Mouse (Mus musculus): ENCODE results near the gene Ilk. TPM values are rescaled to one million over a fixed set of nuclear protein-coding genes. Genes with fewer than 3 reads are reported as not detected.

Ilk gene
- 182 and 227 TPM in 2 replicates for polyA plus RNA-seq (2014; fragmentation: Nextera tagmentation; extraction: Ambion mirVana)

DNA sequence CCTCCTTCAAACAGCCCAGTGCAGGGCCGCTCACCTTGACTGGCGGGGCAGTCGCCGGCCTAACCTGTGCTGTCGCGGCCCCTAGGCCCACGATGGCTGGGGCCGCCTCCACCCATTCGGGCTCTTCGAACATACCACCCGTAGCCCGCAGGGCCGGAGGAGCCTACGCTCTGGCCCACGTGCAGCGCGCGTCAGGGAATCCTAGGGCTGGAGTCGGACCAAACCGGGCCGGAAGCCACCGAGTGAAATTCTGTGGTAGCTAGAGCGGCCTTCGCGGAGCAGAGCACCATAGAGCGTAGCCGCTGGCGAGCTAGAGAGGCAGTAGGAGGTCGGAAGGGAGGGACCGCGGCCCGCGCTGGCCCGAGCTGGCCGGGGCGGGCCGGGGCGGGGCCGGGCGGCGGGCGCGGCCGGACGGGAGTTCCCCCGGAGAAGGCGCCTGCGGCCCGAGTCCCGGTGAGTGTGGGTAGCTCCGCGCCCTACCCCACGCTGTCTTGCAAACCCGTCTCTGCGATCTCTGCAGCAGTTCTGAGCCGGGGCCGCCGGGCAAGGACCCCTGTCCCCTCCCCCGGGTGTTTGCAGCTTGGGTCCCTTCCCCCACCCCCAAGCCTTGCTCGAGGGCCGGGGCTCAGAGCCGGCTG is at the start of gene Ilk:
Gene Ilk (plus strand): TSS at position 329 of the 638 bp plus-strand sequence.
- peak; percentile 97 for ATAC-seq (ENCODE audit: low read depth)
- no peaks in the 10 kb centered on the region for H3K9me3 ChIP-seq (ENCODE audit: control insufficient read depth, low read length)
- under 1% methylated on average over 54 of the region's 62 CpGs for WGBS
- H3K4me3 ChIP-seq (ENCODE audit: low read depth, low read length) = peak within 1 kb of the TSS; percentile 64
- H3K27me3 ChIP-seq (ENCODE audit: control insufficient read depth, insufficient read depth, low read length) = no peaks in the 10 kb centered on the region
- H3K36me3 ChIP-seq (ENCODE audit: control insufficient read depth, insufficient read depth, low read length) = peaks cover 23% of the 10 kb centered on the region
- peak within 1 kb of the TSS; percentile 92 for H3K4me2 ChIP-seq (ENCODE audit: low read depth, low read length)
- peak within 1 kb of the TSS; percentile 84 for H3K9ac ChIP-seq (replicated peaks; ENCODE audit: low read depth, low read length)
- H3K27ac ChIP-seq (ENCODE audit: low read depth, low read length) = peak within 1 kb of the TSS; percentile 72
- peaks cover 11% of the 10 kb centered on the region for H3K4me1 ChIP-seq (ENCODE audit: control insufficient read depth, insufficient read depth, low read length)

DNA sequence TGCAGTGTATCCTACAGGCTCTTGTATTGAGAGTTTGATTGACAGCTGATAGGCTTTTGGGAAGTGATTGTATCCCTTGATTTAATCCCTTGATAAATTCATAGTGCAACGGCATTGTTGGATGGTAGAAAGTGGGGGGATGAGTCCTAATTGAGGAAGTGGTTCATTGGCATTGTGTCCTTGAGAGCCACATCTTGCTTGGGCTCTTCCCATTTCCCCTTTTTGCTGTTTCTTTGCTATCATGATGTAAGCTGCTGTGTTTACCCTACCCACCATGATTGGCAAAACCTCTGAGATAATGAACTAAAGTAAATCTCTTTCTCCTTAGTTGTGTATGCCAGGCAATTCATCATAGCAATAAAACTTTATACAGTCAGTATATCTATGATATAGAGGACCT is 45.5 kb upstream of the Ilk start:
- no peaks in the 10 kb centered on the region for H3K9me3 ChIP-seq (ENCODE audit: control insufficient read depth, low read length)
- H3K9ac ChIP-seq (replicated peaks; ENCODE audit: low read depth, low read length) = no peak overlapping the region
- no peaks in the 10 kb centered on the region for H3K36me3 ChIP-seq (ENCODE audit: control insufficient read depth, insufficient read depth, low read length)
- 91% methylated on average over 1 of the region's 1 CpGs for WGBS
- no peak overlapping the region for H3K27ac ChIP-seq (ENCODE audit: low read depth, low read length)
- no peak for ATAC-seq (ENCODE audit: low read depth)
- no peaks in the 10 kb centered on the region for H3K27me3 ChIP-seq (ENCODE audit: control insufficient read depth, insufficient read depth, low read length)
- no peaks in the 10 kb centered on the region for H3K4me1 ChIP-seq (ENCODE audit: control insufficient read depth, insufficient read depth, low read length)
- H3K4me2 ChIP-seq (ENCODE audit: low read depth, low read length) = no peak overlapping the region
- H3K4me3 ChIP-seq (ENCODE audit: low read depth, low read length) = no peak overlapping the region

DNA sequence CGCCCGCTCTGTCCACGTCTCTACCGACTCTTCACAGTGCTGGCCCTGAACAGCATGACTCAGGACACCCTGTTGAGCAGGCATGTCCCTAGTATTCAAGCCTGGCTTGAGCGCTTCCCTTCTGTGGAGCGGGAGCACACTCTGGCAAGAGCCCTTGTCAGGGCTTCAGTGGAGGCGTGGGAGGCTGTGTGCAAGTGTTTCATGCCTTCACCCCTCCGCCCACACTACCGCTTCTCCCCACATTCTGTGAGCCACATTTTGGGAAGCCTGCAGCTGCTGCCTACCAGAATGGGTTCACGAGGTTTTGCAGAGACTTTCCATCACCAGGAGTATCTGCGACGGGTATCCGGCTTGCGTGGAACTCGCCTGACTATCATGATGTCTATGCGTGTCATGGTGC is 33.2 kb upstream of the Ilk start:
- no peaks in the 10 kb centered on the region for H3K27me3 ChIP-seq (ENCODE audit: control insufficient read depth, insufficient read depth, low read length)

DNA sequence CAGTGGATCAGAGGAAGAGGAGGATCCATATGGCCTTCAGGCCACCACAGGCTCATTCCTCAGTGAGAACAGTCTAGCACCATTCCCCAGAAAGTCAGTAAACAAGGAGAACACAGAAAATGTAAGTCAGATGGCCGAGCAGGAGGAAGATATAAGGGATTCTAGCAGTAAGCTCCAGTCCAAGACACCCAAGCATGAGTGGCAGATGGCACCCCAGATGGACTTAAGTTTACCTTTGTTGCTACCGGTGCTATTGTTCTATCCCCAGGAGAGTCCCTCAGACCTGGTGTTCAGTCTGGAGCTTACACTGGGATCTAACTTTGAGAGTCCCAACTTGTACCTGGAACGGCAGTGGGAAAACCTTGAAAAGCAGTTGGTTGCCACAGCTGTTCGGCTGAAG is 32.6 kb upstream of the Ilk start:
- Histone ChIP-seq H3K9ac (replicated peaks; ENCODE audit: low read depth, low read length) (no peak overlapping the region), H3K27ac (ENCODE audit: low read depth, low read length) (no peak overlapping the region), H3K4me3 (ENCODE audit: low read depth, low read length) (no peak overlapping the region)

More for the DNA sequence above, 33.2 kb upstream of the Ilk start:
- H3K27ac ChIP-seq (ENCODE audit: low read depth, low read length) = no peak overlapping the region
- H3K4me1 ChIP-seq (ENCODE audit: control insufficient read depth, insufficient read depth, low read length) = no peaks in the 10 kb centered on the region
- no peak overlapping the region for H3K4me2 ChIP-seq (ENCODE audit: low read depth, low read length)
- H3K9me3 ChIP-seq (ENCODE audit: control insufficient read depth, low read length) = no peaks in the 10 kb centered on the region
- H3K36me3 ChIP-seq (ENCODE audit: control insufficient read depth, insufficient read depth, low read length) = no peaks in the 10 kb centered on the region
- WGBS = 88% methylated on average over 16 of the region's 16 CpGs
- no peak overlapping the region for H3K4me3 ChIP-seq (ENCODE audit: low read depth, low read length)
- no peak for ATAC-seq (ENCODE audit: low read depth)
- H3K9ac ChIP-seq (replicated peaks; ENCODE audit: low read depth, low read length) = no peak overlapping the region

DNA sequence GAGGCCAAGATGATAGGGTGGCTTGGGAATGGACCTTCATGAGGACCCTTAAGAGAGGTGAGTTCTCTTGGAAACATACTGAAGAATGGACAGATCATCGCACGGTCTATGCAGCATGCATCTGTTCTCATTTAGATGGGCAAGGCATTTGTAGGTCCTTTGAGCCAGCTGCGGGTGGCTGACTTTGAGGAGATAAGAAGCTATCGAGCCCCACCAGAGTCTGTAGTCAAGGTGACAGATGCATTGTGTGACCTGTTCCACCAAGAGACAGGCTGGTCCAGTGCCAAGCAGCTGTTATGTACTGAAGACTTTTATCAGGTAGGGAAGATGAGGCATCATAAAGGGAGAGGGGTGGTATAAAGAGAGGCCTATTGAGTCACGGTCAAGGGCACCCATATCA is 27.7 kb upstream of the Ilk start:
- H3K27me3 ChIP-seq (ENCODE audit: control insufficient read depth, insufficient read depth, low read length) = no peaks in the 10 kb centered on the region
- H3K4me3 ChIP-seq (ENCODE audit: low read depth, low read length) = no peak overlapping the region
- no peak overlapping the region for H3K9ac ChIP-seq (replicated peaks; ENCODE audit: low read depth, low read length)
- no peak overlapping the region for H3K27ac ChIP-seq (ENCODE audit: low read depth, low read length)
- no peaks in the 10 kb centered on the region for H3K9me3 ChIP-seq (ENCODE audit: control insufficient read depth, low read length)
- no peak for ATAC-seq (ENCODE audit: low read depth)
- H3K36me3 ChIP-seq (ENCODE audit: control insufficient read depth, insufficient read depth, low read length) = no peaks in the 10 kb centered on the region
- H3K4me1 ChIP-seq (ENCODE audit: control insufficient read depth, insufficient read depth, low read length) = no peaks in the 10 kb centered on the region
- no peak overlapping the region for H3K4me2 ChIP-seq (ENCODE audit: low read depth, low read length)
- 95% methylated on average over 5 of the region's 5 CpGs for WGBS

More for the DNA sequence above, 32.6 kb upstream of the Ilk start:
- ATAC-seq (ENCODE audit: low read depth) = no peak
- Histone ChIP-seq H3K4me2 (ENCODE audit: low read depth, low read length) (no peak overlapping the region), H3K4me1 (ENCODE audit: control insufficient read depth, insufficient read depth, low read length) (no peaks in the 10 kb centered on the region), H3K9me3 (ENCODE audit: control insufficient read depth, low read length) (no peaks in the 10 kb centered on the region), H3K36me3 (ENCODE audit: control insufficient read depth, insufficient read depth, low read length) (no peaks in the 10 kb centered on the region), H3K27me3 (ENCODE audit: control insufficient read depth, insufficient read depth, low read length) (no peaks in the 10 kb centered on the region)
- WGBS = 85% methylated on average over 4 of the region's 4 CpGs

DNA sequence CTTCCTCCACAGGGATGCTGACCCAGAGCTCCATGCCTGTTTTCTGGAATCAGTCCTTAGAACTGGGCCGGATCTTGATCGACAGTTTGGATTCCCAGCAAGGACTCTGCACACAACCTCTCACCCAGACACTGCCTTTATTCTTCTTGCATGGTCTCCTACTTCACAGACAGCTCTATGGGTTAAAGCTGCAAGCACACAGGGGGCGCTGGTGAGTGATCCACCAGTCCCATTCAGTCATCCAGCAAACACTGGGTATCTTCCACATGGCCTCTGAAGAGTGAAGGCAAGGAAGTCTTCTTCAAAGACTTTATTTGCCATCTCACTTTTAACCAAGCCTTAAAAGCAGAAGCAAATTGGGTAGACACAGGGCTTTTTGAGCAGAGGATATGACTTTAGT is 21.0 kb upstream of the Ilk start:
- H3K4me1 ChIP-seq (ENCODE audit: control insufficient read depth, insufficient read depth, low read length) = no peaks in the 10 kb centered on the region
- H3K4me3 ChIP-seq (ENCODE audit: low read depth, low read length) = no peak overlapping the region
- 68% methylated on average over 3 of the region's 3 CpGs for WGBS
- H3K4me2 ChIP-seq (ENCODE audit: low read depth, low read length) = no peak overlapping the region
- H3K9me3 ChIP-seq (ENCODE audit: control insufficient read depth, low read length) = no peaks in the 10 kb centered on the region
- H3K27me3 ChIP-seq (ENCODE audit: control insufficient read depth, insufficient read depth, low read length) = no peaks in the 10 kb centered on the region
- ATAC-seq (ENCODE audit: low read depth) = no peak
- no peak overlapping the region for H3K27ac ChIP-seq (ENCODE audit: low read depth, low read length)
- no peaks in the 10 kb centered on the region for H3K36me3 ChIP-seq (ENCODE audit: control insufficient read depth, insufficient read depth, low read length)
- no peak overlapping the region for H3K9ac ChIP-seq (replicated peaks; ENCODE audit: low read depth, low read length)

DNA sequence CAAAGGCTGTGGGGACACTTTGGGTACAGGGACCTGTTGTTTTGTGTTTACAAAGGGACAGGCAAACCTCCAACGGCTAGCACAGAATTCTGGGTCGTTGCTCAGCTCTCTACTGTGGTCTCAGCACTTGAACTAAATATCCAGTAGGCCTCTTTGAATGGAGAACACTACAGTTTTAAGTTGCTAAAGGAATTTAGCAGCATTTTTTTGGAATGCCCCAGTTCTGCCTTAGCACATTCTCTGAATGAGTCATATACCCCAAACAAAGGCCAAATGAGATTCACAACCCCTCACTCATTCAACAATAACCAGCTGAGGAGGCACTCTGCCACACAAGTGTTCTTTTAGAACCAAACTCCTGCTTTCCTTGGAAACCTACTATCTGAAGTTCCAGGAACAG is 14.5 kb upstream of the Ilk start:
- Histone ChIP-seq H3K9ac (replicated peaks; ENCODE audit: low read depth, low read length) (no peak overlapping the region), H3K27me3 (ENCODE audit: control insufficient read depth, insufficient read depth, low read length) (no peaks in the 10 kb centered on the region), H3K4me1 (ENCODE audit: control insufficient read depth, insufficient read depth, low read length) (no peaks in the 10 kb centered on the region), H3K4me3 (ENCODE audit: low read depth, low read length) (no peak overlapping the region), H3K4me2 (ENCODE audit: low read depth, low read length) (no peak overlapping the region), H3K27ac (ENCODE audit: low read depth, low read length) (no peak overlapping the region), H3K9me3 (ENCODE audit: control insufficient read depth, low read length) (no peaks in the 10 kb centered on the region), H3K36me3 (ENCODE audit: control insufficient read depth, insufficient read depth, low read length) (no peaks in the 10 kb centered on the region)
- ATAC-seq (ENCODE audit: low read depth) = no peak
- WGBS = 84% methylated on average over 2 of the region's 2 CpGs

DNA sequence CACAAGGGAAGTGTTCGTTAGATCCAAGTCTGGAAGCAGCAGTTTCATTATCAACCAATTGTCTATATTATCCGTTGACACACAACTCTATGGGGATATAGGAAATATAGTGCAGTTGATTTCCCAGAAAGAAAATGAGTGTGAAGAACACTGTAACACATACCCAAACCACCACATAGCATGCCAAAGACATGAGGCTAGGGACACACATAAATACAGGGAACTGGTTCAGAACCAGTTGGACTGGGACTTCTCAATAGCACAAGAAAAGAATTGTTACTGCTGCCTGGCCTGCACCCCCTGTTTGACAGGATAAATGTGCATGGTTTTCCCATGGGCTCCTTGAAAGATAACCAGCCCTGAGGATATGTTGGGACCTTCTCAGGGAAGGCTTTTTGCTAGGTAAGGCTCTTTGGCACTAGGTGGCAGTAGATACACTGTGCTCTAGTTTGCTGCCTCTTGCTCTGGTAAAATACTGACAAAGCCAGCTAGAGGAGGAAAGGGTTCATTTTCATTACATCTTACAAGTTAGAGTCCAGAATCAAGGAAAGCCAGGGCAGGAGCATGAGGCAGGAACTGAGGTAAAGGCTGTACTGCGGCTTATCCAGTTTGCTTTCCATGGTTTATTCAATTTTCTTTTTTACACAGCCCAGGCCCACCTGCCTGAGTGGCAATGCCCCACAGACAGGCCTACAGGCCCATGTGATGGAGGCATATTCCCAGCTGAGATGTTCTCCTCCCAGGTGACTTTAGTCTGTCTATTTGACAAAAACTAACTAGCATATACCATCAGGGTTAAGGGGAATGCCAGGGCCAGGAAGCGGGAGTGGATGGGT is 10.0 kb upstream of the Ilk start:
- H3K27ac ChIP-seq (ENCODE audit: low read depth, low read length) = no peak overlapping the region
- 89% methylated on average over 4 of the region's 4 CpGs for WGBS
- no peaks in the 10 kb centered on the region for H3K27me3 ChIP-seq (ENCODE audit: control insufficient read depth, insufficient read depth, low read length)
- no peak overlapping the region for H3K4me2 ChIP-seq (ENCODE audit: low read depth, low read length)
- no peaks in the 10 kb centered on the region for H3K4me1 ChIP-seq (ENCODE audit: control insufficient read depth, insufficient read depth, low read length)
- no peak overlapping the region for H3K4me3 ChIP-seq (ENCODE audit: low read depth, low read length)
- ATAC-seq (ENCODE audit: low read depth) = peak; percentile 92
- 0 out of 2 replicates have a peak, but pooled peaks cover 3% of the 10 kb centered on the region for H3K36me3 ChIP-seq (ENCODE audit: control insufficient read depth, insufficient read depth, low read length)
- H3K9me3 ChIP-seq (ENCODE audit: control insufficient read depth, low read length) = no peaks in the 10 kb centered on the region
- no peak overlapping the region for H3K9ac ChIP-seq (replicated peaks; ENCODE audit: low read depth, low read length)

DNA sequence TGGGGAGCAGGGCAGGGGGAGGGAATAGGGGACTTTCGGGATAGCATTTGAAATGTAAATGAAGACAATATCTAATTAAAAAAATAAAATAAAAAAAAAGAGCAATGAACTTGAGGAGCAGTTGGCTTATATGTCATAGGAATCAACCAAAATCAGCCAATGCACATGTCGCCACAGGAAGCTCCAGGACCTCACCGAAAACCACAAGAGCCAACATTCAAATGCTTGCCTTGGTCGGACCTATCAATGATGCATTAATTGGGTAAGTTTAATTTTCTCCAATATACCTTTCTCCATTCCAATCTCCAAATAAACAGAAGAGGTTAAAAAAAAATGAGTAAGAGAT is 9.4 kb upstream of the Ilk start:
- whole genome bisulfite sequencing = 97% methylated on average over 4 of the region's 4 CpGs
- H3K4me1 ChIP-seq (ENCODE audit: control insufficient read depth, insufficient read depth, low read length) = no peaks in the 10 kb centered on the region
- H3K27ac ChIP-seq (ENCODE audit: low read depth, low read length) = no peak overlapping the region
- no peak overlapping the region for H3K9ac ChIP-seq (replicated peaks; ENCODE audit: low read depth, low read length)
- H3K27me3 ChIP-seq (ENCODE audit: control insufficient read depth, insufficient read depth, low read length) = no peaks in the 10 kb centered on the region
- H3K4me2 ChIP-seq (ENCODE audit: low read depth, low read length) = no peak overlapping the region
- no peak overlapping the region for H3K4me3 ChIP-seq (ENCODE audit: low read depth, low read length)
- ATAC-seq (ENCODE audit: low read depth) = no peak
- H3K9me3 ChIP-seq (ENCODE audit: control insufficient read depth, low read length) = no peaks in the 10 kb centered on the region
- H3K36me3 ChIP-seq (ENCODE audit: control insufficient read depth, insufficient read depth, low read length) = 0 out of 2 replicates have a peak, but pooled peaks cover 6% of the 10 kb centered on the region
